Mouse (Mus musculus) neural tube, embryonic 15.5 days (tissue): ENCODE measurements around the gene Car5a. TPM values are rescaled to one million over a fixed set of nuclear protein-coding genes. Genes with fewer than 3 reads are reported as not detected.

Source experiments
- ATAC-seq: fragments of 200-750 bp; cut with Nextera tagmentation; 2 replicates; pipeline ENCODE4 v1.8.0; 2017; ENCODE audit warnings: mild to moderate bottlenecking, moderate TSS enrichment, moderate library complexity; ENCODE audit not compliant: low FRiP score
- H3K27ac ChIP-seq: fragments of 300-500 bp; sonication (generic); replicated peaks from 2 replicates; pipeline ENCODE4 v1.5.1; 2015; ENCODE audit warnings: mild to moderate bottlenecking, inconsistent platforms
- H3K27me3 ChIP-seq: fragments of 300-500 bp; sonication (generic); replicated peaks from 2 replicates; pipeline ENCODE4 v1.6.1; 2015; ENCODE audit warnings: inconsistent platforms
- H3K36me3 ChIP-seq: fragments of 300-500 bp; sonication (generic); 2 replicates; pipeline ENCODE4 v1.6.1; 2015; ENCODE audit warnings: inconsistent platforms
- H3K4me1 ChIP-seq: fragments of 300-500 bp; sonication (generic); 2 replicates; pipeline ENCODE4 v1.6.1; 2015; ENCODE audit warnings: inconsistent platforms
- H3K4me2 ChIP-seq: fragments of 300-500 bp; sonication (generic); 2 replicates; pipeline ENCODE4 v1.6.1; 2015; ENCODE audit warnings: inconsistent platforms, mild to moderate bottlenecking, moderate library complexity
- H3K4me3 ChIP-seq: fragments of 300-500 bp; sonication (generic); replicated peaks from 2 replicates; pipeline ENCODE4 v1.5.1; 2015; ENCODE audit warnings: mild to moderate bottlenecking, inconsistent platforms
- H3K9ac ChIP-seq: fragments of 300-500 bp; sonication (generic); replicated peaks from 2 replicates; pipeline ENCODE4 v1.6.1; 2015; ENCODE audit warnings: mild to moderate bottlenecking, inconsistent platforms
- H3K9me3 ChIP-seq: fragments of 300-500 bp; sonication (generic); replicated peaks from 2 replicates; pipeline ENCODE4 v1.6.1; 2016; ENCODE audit warnings: inconsistent platforms
- WGBS: fragments of 180-500 bp; shearing (Covaris S2); methylation state at CpG from one replicate; pipeline ENCODE4 v1.1.7; 2015; ENCODE audit warnings: mixed read lengths; 5-methylcytosine and 5-hydroxymethylcytosine counted together
- microRNA-seq: library from miRNA; unstranded; fragments of <30 nt; microRNA quantifications from one replicate; pipeline ENCODE4, GENCODE M21; 2017
- polyA plus RNA-seq: library from polyadenylated mRNA; unstranded; fragments of >200 nt; fragmentation: Nextera tagmentation; extraction: Ambion mirVana; gene quantifications from 2 replicates; pipeline ENCODE4 v1.2.1, GENCODE M21; 2015

Gene Car5a
- polyA plus RNA-seq, 1 experiment from 2014 or later: 0.50 TPM

GRCm38 (mm10) chr8:121871833-121872440, 72.8 kb downstream of the Car5a start:
- H3K9ac ChIP-seq: peak overlapping the region; percentile 32; the same call in 1 of the 2 replicates
- H3K4me2 ChIP-seq: no peak overlapping the region
- H3K4me3 ChIP-seq: no peak overlapping the region
- H3K36me3 ChIP-seq: no peaks in the 10 kb centered on the region
- no peaks in the 10 kb centered on the region for H3K9me3 ChIP-seq
- WGBS: 17% methylated on average over 10 of the region's 10 CpGs
- ATAC-seq: no peak
- no peaks in the 10 kb centered on the region for H3K27me3 ChIP-seq
- H3K27ac ChIP-seq: no peak overlapping the region
- H3K4me1 ChIP-seq: peaks cover 21% of the 10 kb centered on the region

- Histone ChIP-seq H3K27me3 (no peaks in the 10 kb centered on the region), H3K4me3 (no peak overlapping the region), H3K4me1 (peaks cover 21% of the 10 kb centered on the region), H3K9ac (no peak overlapping the region), H3K27ac (no peak overlapping the region), H3K9me3 (no peaks in the 10 kb centered on the region), H3K4me2 (no peak overlapping the region), H3K36me3 (no peaks in the 10 kb centered on the region)
- 93% methylated on average over 2 of the region's 2 CpGs for WGBS
- no peak for ATAC-seq
Observed at GRCm38 (mm10) chr8:121870190-121870589, 74.5 kb downstream of the Car5a start.

DNA sequence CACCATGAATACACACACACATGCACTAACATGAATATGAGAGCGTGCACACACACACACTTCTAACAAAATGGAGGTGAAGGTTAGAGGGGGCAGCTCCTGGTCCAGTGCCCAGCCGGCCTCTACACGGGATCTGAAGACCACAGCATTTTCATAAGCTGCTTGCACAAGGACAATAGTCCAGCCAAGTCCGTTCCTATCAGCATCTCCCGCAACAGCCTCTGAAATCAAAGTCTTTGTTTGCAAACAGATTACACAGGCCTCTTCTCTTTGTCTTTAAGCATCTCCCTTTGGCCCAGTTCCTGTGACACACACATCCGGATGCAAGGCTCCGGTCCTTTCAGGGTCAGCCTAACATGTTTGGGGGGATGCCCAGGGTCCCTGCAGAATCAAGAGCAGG, 75.8 kb downstream of the Car5a start:
- no peak overlapping the region for H3K4me3 ChIP-seq
- 90% methylated on average over 7 of the region's 7 CpGs for WGBS
- no peak overlapping the region for H3K4me2 ChIP-seq
- no peak for ATAC-seq
- H3K4me1 ChIP-seq: peaks cover 11% of the 10 kb centered on the region
- H3K36me3 ChIP-seq: no peaks in the 10 kb centered on the region
- no peak overlapping the region for H3K9ac ChIP-seq
- H3K27ac ChIP-seq: no peak overlapping the region
- H3K9me3 ChIP-seq: no peaks in the 10 kb centered on the region
- no peaks in the 10 kb centered on the region for H3K27me3 ChIP-seq

- no peak for ATAC-seq
- Histone ChIP-seq H3K27me3 (no peaks in the 10 kb centered on the region), H3K36me3 (no peaks in the 10 kb centered on the region), H3K9me3 (no peaks in the 10 kb centered on the region), H3K4me2 (no peak overlapping the region), H3K4me1 (peaks cover 10% of the 10 kb centered on the region), H3K27ac (no peak overlapping the region), H3K4me3 (no peak overlapping the region), H3K9ac (no peak overlapping the region)
- WGBS: 89% methylated on average over 5 of the region's 5 CpGs
Observed at GRCm38 (mm10) chr8:121868196-121868595, 76.5 kb downstream of the Car5a start.

Small RNA genes within 50 kb of the gene (microRNA-seq; reads per million reads assigned to microRNA genes)
- gene Mir7237: not detected

Other genes with a start within 250 kb of the Car5a start
- 107 and 133 TPM in 2 replicates for gene Jph3, start 215.3 kb downstream of the Car5a start, polyA plus RNA-seq
- gene Klhdc4, start 115.3 kb downstream of the Car5a start, polyA plus RNA-seq: 44.4 and 44.5 TPM in 2 replicates
- 39.6 and 41.1 TPM in 2 replicates for gene Slc7a5, start 37.2 kb downstream of the Car5a start, polyA plus RNA-seq
- gene Banp, start 4.8 kb upstream of the Car5a start, polyA plus RNA-seq: 51.1 and 52.8 TPM in 2 replicates